Mouse (Mus musculus): ENCODE results near the gene Aqp12. TPM values are rescaled to one million over a fixed set of nuclear protein-coding genes. Genes with fewer than 3 reads are reported as not detected.

The Aqp12 gene
- polyA plus RNA-seq, 1 experiment from 2014 or later, result not detected

DNA sequence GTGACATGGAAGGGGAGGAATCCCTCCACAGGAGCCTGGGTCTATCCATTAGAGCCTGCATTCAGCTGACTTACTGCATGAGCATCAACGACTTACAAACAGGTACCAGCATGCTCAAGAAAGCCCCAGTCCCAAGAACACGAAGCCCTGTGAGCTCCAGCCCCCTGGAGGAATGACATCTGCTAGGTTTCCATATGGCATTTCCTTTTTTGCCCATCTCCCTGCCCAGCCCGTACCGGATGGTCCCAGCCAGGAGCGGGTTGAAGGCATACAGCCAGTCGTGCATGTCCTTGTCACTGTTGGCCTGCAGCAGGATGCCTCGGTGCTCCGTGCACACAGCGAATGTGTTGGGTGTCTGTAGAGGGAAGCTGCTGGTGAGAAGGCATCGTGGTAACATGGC is 12.6 kb downstream of the Aqp12 start:
- WGBS, result 78% methylated on average over 10 of the region's 10 CpGs
- H3K27me3 ChIP-seq, result peaks cover 5% of the 10 kb centered on the region; the same call in 1 of the 2 replicates
- no peak overlapping the region for H3K4me2 ChIP-seq
- no peak overlapping the region for H3K9ac ChIP-seq
- no peaks in the 10 kb centered on the region for H3K4me1 ChIP-seq (replicated peaks)
- H3K27ac ChIP-seq, result no peak overlapping the region
- ATAC-seq (replicated peaks; ENCODE audit: insufficient number of reproducible peaks, insufficient read depth, low FRiP score, low read depth), result no peak
- H3K9me3 ChIP-seq (replicated peaks), result no peaks in the 10 kb centered on the region
- no peak overlapping the region for H3K4me3 ChIP-seq
- H3K36me3 ChIP-seq, result no peaks in the 10 kb centered on the region

DNA sequence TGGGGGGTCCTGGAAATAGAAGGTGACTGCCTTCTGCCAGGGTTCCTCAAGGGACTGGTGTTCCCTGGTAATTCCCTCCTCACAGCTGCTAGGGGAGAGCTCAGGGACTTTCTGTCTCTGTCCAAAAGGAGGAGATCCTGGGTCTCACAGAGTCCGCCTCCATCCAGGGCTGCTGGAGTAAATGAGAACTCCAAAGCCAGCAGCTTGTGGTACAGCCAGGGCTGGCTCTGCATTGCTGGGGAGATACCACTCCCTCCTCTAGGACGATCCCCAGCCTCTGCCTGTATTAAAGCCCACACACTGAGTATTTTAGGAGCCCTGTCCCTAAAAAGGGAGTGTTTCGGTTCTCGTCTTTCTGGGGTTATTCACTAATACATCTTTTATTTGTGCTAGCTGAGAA is 14.5 kb downstream of the Aqp12 start:
- no peak for ATAC-seq (replicated peaks; ENCODE audit: insufficient number of reproducible peaks, insufficient read depth, low FRiP score, low read depth)
- Histone ChIP-seq H3K4me3 (no peak overlapping the region), H3K4me2 (no peak overlapping the region), H3K9ac (no peak overlapping the region), H3K9me3 (replicated peaks) (no peaks in the 10 kb centered on the region), H3K4me1 (replicated peaks) (no peaks in the 10 kb centered on the region), H3K27me3 (peaks cover 5% of the 10 kb centered on the region; the same call in 1 of the 2 replicates), H3K36me3 (no peaks in the 10 kb centered on the region), H3K27ac (no peak overlapping the region)
- 70% methylated on average over 4 of the region's 4 CpGs for WGBS

DNA sequence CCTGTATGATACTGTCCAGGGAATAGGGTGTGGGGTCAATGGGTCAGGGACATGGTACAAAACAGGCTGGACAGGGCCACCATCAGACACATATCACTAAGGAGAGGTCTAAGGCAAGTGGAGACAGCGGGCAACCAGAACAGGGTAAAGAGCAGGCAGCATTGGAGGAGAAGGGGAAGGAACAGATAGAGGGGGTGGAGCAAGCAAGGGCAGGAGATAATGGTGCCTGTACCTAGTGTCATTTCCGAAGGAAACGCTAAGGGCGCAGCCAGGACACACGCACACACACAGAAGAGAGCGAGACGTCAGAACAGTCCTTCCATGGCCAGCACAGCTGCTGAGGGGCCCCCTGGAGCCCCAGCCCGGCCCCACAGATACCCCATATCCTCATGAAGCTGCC is 20.5 kb downstream of the Aqp12 start:
- no peaks in the 10 kb centered on the region for H3K4me1 ChIP-seq (replicated peaks)
- no peaks in the 10 kb centered on the region for H3K36me3 ChIP-seq
- no peak overlapping the region for H3K9ac ChIP-seq
- no peak overlapping the region for H3K27ac ChIP-seq
- ATAC-seq (replicated peaks; ENCODE audit: insufficient number of reproducible peaks, insufficient read depth, low FRiP score, low read depth), result no peak
- H3K4me2 ChIP-seq, result no peak overlapping the region
- WGBS, result 76% methylated on average over 8 of the region's 8 CpGs
- H3K4me3 ChIP-seq, result no peak overlapping the region
- no peaks in the 10 kb centered on the region for H3K9me3 ChIP-seq (replicated peaks)
- no peaks in the 10 kb centered on the region; the same call in 1 of the 2 replicates for H3K27me3 ChIP-seq

DNA sequence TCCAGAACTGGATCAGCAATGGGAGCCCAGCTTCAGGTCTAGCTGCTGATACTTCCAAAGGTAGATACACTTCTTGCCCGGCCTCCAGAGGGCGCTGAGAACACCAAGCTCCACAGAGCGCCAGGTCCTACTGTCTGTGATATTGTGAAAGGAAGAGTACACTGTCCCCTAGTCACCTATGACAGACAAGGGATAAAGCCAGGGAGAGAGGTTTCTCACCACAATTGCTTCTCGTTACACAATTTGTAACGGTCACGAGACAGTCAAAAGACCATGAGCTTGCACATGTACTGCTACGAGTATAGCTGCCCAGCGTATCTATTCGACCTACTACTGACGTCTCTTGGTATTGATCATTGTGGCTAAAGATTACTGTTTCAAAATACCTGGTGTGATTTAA is 23.3 kb downstream of the Aqp12 start:
- no peak overlapping the region for H3K9ac ChIP-seq
- H3K27me3 ChIP-seq, result no peaks in the 10 kb centered on the region; the same call in 1 of the 2 replicates
- WGBS, result 91% methylated on average over 10 of the region's 10 CpGs
- H3K4me3 ChIP-seq, result no peak overlapping the region
- H3K4me1 ChIP-seq (replicated peaks), result peaks cover 19% of the 10 kb centered on the region
- ATAC-seq (replicated peaks; ENCODE audit: insufficient number of reproducible peaks, insufficient read depth, low FRiP score, low read depth), result no peak
- H3K36me3 ChIP-seq, result no peaks in the 10 kb centered on the region
- H3K27ac ChIP-seq, result no peak overlapping the region
- no peaks in the 10 kb centered on the region for H3K9me3 ChIP-seq (replicated peaks)
- no peak overlapping the region for H3K4me2 ChIP-seq

DNA sequence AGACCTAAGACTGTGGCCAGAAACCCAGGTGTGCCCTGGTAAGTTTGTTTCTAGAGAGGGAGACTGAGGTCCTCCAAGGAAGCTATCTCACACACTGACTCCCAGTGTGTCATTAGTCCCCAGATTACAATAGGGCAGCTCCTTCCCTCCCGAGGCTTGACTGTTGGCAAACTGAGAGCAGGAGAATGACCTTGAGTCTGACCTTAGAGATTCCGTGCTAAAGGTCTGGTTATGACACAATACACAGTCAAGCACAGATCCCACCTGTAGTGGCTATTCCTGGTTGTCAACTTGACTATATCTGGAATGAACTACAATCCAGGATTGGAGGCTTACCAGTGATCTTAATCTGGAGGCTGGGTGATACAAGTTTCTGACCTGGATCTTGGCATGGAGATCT is 23.9 kb downstream of the Aqp12 start:
- Histone ChIP-seq H3K9ac (no peak overlapping the region), H3K9me3 (replicated peaks) (no peaks in the 10 kb centered on the region), H3K4me2 (no peak overlapping the region), H3K4me3 (no peak overlapping the region), H3K36me3 (no peaks in the 10 kb centered on the region), H3K27ac (no peak overlapping the region), H3K27me3 (no peaks in the 10 kb centered on the region; the same call in 1 of the 2 replicates), H3K4me1 (replicated peaks) (peaks cover 24% of the 10 kb centered on the region)
- ATAC-seq (replicated peaks; ENCODE audit: insufficient number of reproducible peaks, insufficient read depth, low FRiP score, low read depth), result no peak
- WGBS, result 36% methylated on average over 2 of the region's 2 CpGs

DNA sequence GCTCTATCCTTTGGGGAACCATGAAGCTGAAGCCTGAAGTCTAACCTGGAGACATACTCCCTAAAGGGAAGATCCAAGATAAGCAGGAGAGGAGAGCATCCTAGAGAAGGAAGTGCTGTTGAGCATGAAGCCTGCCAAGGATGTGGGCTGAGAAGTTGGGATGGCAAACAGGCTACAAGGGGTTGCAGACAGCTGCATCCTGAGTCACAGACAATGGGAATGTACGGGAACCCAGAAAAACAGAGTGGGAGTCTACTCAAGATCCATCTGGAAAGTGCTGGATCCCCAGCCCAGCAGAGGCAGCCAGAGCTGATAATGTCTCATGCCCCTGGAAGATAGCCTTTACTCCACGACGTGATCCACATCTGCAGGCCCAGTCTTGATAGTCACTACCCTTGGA is 25.1 kb downstream of the Aqp12 start:
- WGBS, result 68% methylated on average over 3 of the region's 3 CpGs
- H3K27ac ChIP-seq, result no peak overlapping the region
- no peak overlapping the region for H3K4me3 ChIP-seq
- ATAC-seq (replicated peaks; ENCODE audit: insufficient number of reproducible peaks, insufficient read depth, low FRiP score, low read depth), result no peak
- H3K9me3 ChIP-seq (replicated peaks), result no peaks in the 10 kb centered on the region
- peaks cover 35% of the 10 kb centered on the region for H3K4me1 ChIP-seq (replicated peaks)
- H3K36me3 ChIP-seq, result no peaks in the 10 kb centered on the region
- no peaks in the 10 kb centered on the region; the same call in 1 of the 2 replicates for H3K27me3 ChIP-seq
- H3K9ac ChIP-seq, result no peak overlapping the region
- no peak overlapping the region for H3K4me2 ChIP-seq

DNA sequence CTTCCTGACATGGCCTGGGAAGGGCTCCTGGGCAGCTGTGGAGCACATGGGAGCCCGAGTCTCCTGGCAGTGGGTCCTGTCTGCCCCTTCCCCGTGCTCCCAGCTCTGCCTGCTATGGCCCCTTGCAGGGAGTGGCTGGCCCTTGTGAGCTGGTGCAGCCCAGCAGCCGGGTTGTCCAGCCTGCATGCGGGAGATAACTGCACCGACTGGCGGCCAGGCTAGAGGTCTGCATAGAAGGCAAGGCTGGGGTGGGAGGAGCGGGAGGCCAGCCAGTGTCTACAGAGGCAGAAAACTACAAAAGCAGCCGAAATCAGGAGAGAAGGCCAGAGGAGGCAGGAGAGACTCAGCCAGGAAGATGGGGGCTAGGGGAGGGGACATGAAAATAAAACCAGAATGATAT is 27.9 kb downstream of the Aqp12 start:
- H3K36me3 ChIP-seq, result no peaks in the 10 kb centered on the region
- H3K4me3 ChIP-seq, result no peak overlapping the region
- H3K9me3 ChIP-seq (replicated peaks), result no peaks in the 10 kb centered on the region
- 34% methylated on average over 8 of the region's 8 CpGs for WGBS
- 0 out of 2 replicates have a peak overlapping the region, but pooled peaks have one; percentile 28 for H3K9ac ChIP-seq
- no peak for ATAC-seq (replicated peaks; ENCODE audit: insufficient number of reproducible peaks, insufficient read depth, low FRiP score, low read depth)
- peaks cover 38% of the 10 kb centered on the region for H3K4me1 ChIP-seq (replicated peaks)
- no peak overlapping the region for H3K4me2 ChIP-seq
- H3K27me3 ChIP-seq, result no peaks in the 10 kb centered on the region; the same call in 1 of the 2 replicates
- H3K27ac ChIP-seq, result no peak overlapping the region

DNA sequence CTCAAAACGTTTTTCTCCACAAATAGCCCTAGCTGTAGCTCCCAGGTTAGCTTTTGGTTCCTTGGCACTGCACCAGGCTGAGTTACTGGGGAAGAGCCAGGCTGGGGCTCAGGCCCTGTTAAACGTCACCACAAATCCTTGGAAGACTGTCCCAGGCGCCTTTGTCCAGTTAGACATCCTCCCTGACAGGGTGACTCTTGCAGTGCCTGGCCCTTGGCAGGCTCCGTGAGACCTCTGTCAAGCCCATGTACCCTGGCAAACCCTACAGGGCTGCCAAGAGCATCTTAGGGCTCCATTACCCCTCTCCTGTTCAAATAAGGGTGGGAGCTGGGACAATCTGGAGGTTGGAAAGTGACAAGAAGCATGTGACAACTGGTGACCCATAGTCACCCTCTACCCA is 29.8 kb downstream of the Aqp12 start:
- no peak; the same call in 1 of the 2 replicates for ATAC-seq (replicated peaks; ENCODE audit: insufficient number of reproducible peaks, insufficient read depth, low FRiP score, low read depth)
- H3K27ac ChIP-seq, result peak overlapping the region; percentile 37; the same call in 1 of the 2 replicates

DNA sequence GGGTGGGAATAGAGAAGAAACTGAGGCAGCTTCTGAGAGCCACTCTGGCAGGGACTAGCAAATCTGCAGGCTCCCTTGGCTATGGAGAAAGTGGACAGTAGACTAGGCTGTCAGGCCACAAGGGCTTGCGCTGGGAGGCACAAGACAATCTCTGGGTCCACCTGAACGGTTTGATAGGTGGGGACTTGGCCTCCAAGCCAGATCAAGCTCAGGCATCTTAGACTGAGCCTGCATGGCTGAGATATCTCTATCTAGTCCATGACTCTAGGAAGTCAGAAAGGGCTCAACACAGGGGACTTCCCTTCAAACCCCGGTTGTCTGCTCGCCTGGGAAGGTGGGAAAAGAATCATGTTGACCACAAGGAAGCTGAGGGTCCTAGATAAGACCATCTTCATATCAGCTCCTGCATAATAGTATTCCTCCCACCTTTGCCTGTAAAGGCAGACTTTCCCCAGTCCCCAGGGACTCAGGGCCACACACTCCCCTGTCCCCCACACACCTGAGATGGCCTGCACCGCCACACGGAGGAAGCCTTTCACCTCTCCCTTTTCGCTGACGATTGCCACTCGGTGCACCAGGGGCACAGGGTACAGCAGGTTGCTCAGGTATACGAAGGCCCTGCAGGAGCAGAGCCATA is 40.1 kb downstream of the Aqp12 start:
- Histone ChIP-seq H3K4me1 (replicated peaks) (no peaks in the 10 kb centered on the region), H3K4me2 (no peak overlapping the region), H3K9ac (no peak overlapping the region), H3K27ac (no peak overlapping the region), H3K9me3 (replicated peaks) (no peaks in the 10 kb centered on the region), H3K4me3 (no peak overlapping the region), H3K36me3 (no peaks in the 10 kb centered on the region), H3K27me3 (peaks cover 9% of the 10 kb centered on the region; the same call in 1 of the 2 replicates)
- 78% methylated on average over 10 of the region's 10 CpGs for WGBS
- ATAC-seq (replicated peaks; ENCODE audit: insufficient number of reproducible peaks, insufficient read depth, low FRiP score, low read depth), result no peak

More for the DNA sequence above, 29.8 kb downstream of the Aqp12 start:
- H3K36me3 ChIP-seq, result no peaks in the 10 kb centered on the region
- no peak overlapping the region for H3K4me3 ChIP-seq
- H3K27me3 ChIP-seq, result no peaks in the 10 kb centered on the region; the same call in 1 of the 2 replicates
- H3K4me2 ChIP-seq, result no peak overlapping the region
- peaks cover 38% of the 10 kb centered on the region for H3K4me1 ChIP-seq (replicated peaks)
- 48% methylated on average over 4 of the region's 4 CpGs for WGBS
- H3K9me3 ChIP-seq (replicated peaks), result no peaks in the 10 kb centered on the region
- H3K9ac ChIP-seq, result no peak overlapping the region

DNA sequence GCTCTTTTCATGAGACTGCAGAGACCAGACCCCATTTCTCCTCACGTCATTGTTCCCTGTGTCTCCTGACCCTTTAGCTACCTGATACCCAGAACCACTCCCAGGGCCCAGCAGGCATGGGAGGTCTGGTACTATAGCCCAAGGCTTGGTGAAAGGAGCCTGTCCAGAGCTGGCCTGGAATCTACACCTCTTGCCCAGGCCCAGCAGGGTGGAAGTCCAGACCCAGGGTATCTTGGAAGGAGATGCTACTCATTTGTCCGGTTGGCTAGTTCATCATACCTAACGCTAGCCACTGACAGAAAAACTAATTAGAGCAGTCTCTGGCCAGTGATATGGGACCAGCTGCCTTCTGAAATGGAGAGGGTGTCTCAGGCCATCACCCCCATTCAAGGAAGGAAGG is 43.9 kb downstream of the Aqp12 start:
- Histone ChIP-seq H3K4me2 (no peak overlapping the region), H3K4me1 (replicated peaks) (no peaks in the 10 kb centered on the region), H3K9ac (no peak overlapping the region), H3K4me3 (no peak overlapping the region), H3K27ac (no peak overlapping the region), H3K27me3 (peaks cover 9% of the 10 kb centered on the region; the same call in 1 of the 2 replicates), H3K36me3 (no peaks in the 10 kb centered on the region; the same call in 1 of the 2 replicates), H3K9me3 (replicated peaks) (no peaks in the 10 kb centered on the region)
- WGBS, result 86% methylated on average over 3 of the region's 3 CpGs
- no peak for ATAC-seq (replicated peaks; ENCODE audit: insufficient number of reproducible peaks, insufficient read depth, low FRiP score, low read depth)

DNA sequence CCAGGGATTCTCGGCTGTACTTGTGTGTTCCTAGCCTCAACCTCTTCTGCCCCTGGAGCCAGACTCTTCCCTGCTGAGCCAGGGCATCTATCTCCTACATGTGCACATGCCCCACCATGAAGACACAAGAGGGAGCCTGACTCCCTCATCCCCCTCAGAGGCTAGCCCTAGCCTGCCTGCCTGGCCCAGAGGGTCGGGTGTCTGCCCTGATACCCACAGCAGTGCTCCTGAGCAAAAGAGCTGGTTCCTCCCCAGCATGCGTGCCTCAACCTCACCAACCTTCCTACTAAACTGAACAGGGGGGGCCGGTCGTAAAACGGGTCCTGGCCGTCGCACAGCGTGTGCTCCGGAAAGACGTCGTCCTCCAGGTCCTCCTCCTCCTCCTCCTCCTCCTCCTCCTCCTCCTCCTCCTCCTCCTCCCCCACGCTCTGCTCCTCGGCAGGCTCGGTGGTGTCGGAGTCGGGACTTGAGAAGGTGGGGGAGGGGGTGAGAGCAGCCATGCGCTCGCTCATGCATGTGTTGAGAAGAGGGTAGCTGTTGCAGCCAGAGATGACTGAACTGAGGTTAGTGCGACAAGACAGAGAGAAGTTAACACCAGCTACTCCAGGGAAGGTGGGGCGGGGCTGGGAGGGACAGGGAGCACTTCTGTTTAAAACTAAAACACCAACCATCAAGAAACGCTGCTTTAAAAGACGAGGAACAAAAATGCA is 45.1 kb downstream of the Aqp12 start:
- Histone ChIP-seq H3K36me3 (no peaks in the 10 kb centered on the region; the same call in 1 of the 2 replicates), H3K27ac (no peak overlapping the region), H3K9ac (no peak overlapping the region), H3K4me3 (no peak overlapping the region), H3K9me3 (replicated peaks) (no peaks in the 10 kb centered on the region), H3K27me3 (peaks cover 9% of the 10 kb centered on the region; the same call in 1 of the 2 replicates), H3K4me1 (replicated peaks) (no peaks in the 10 kb centered on the region), H3K4me2 (no peak overlapping the region)
- no peak for ATAC-seq (replicated peaks; ENCODE audit: insufficient number of reproducible peaks, insufficient read depth, low FRiP score, low read depth)
- 58% methylated on average over 21 of the region's 23 CpGs for WGBS

Measured in heart, embryonic 15.5 days (tissue).